Mouse (Mus musculus) CH12.LX (cell line): ENCODE data around the gene Pald1. TPM values are rescaled to one million over a fixed set of nuclear protein-coding genes. Genes with fewer than 3 reads are reported as not detected.
A peak's percentile ranks its signal among the peaks of the same experiment; 100 is the strongest.

ENCODE experiments used
- DNase-seq: peaks from one replicate; pipeline ENCODE4 v3.0.0-alpha.2; 2013; ENCODE audit errors: extremely low read depth
- H3K27ac ChIP-seq: 2 replicates; pipeline ENCODE4 v1.5.1; 2012; ENCODE audit warnings: low read depth, mild to moderate bottlenecking, control low read depth, moderate library complexity; ENCODE audit not compliant: insufficient read depth
- H3K27me3 ChIP-seq: replicated peaks from 2 replicates; pipeline ENCODE3; 2012; ENCODE audit warnings: inconsistent platforms
- H3K36me3 ChIP-seq, 2 experiments: replicated peaks in 1 of 2; 2 replicates each; pipeline versions ENCODE3 to v1.6.1; 2012; ENCODE audit warnings: inconsistent platforms in 1 of 2, low read length in 1 of 2, mild to moderate bottlenecking in 1 of 2, mixed read lengths in 1 of 2, moderate library complexity in 1 of 2; ENCODE audit not compliant: control insufficient read depth in 1 of 2, insufficient read depth in 1 of 2
- H3K4me1 ChIP-seq, 2 experiments: 2 replicates each; pipeline ENCODE4 v1.6.1; 2012; ENCODE audit warnings: inconsistent platforms in 1 of 2, moderate library complexity in 1 of 2; ENCODE audit not compliant: insufficient read depth in 2 of 2, control insufficient read depth in 1 of 2
- H3K4me2 ChIP-seq: 2 replicates; pipeline ENCODE4 v1.6.1; 2012; ENCODE audit warnings: low read depth, mild to moderate bottlenecking, control low read depth; ENCODE audit not compliant: poor library complexity, insufficient read depth, severe bottlenecking
- H3K4me3 ChIP-seq, 3 experiments: fragments of 150-350 bp in 1 of 3; sonication (generic) in 1 of 3; replicated peaks in 1 of 3; 2 replicates each; pipeline versions ENCODE3 to v1.5.1; 2011 to 2012; ENCODE audit warnings: low read depth in 2 of 3, low read length in 2 of 3, mild to moderate bottlenecking in 2 of 3, moderate library complexity in 2 of 3, control low read depth in 1 of 3, improper control_type of control experiment in 1 of 3, inconsistent platforms in 1 of 3, mixed read lengths in 1 of 3; ENCODE audit not compliant: poor library complexity in 1 of 3
- H3K79me2 ChIP-seq: replicated peaks from 2 replicates; pipeline ENCODE4 v1.6.1; 2012; ENCODE audit warnings: mild to moderate bottlenecking, moderate library complexity; ENCODE audit not compliant: control insufficient read depth, poor library complexity, insufficient read depth, severe bottlenecking; ENCODE audit errors: extremely low read depth
- H3K9ac ChIP-seq: 2 replicates; pipeline ENCODE4 v1.6.1; 2012; ENCODE audit warnings: low read depth, mild to moderate bottlenecking, control low read depth, moderate library complexity; ENCODE audit not compliant: insufficient read depth
- H3K9me3 ChIP-seq: replicated peaks from 2 replicates; pipeline ENCODE3; 2012; ENCODE audit warnings: low read length, inconsistent platforms, mixed read lengths
- BHLHE40 ChIP-seq: IDR thresholded peaks from 2 replicates; pipeline ENCODE4 v1.6.1; 2011; ENCODE audit warnings: mild to moderate bottlenecking, low read depth, low read length, improper control_type of control experiment
- CHD2 ChIP-seq: IDR thresholded peaks from 2 replicates; pipeline ENCODE4 v1.6.1; 2011; ENCODE audit warnings: low read length, improper control_type of control experiment
- E2F4 ChIP-seq: IDR thresholded peaks from 2 replicates; pipeline ENCODE4 v1.6.1; 2011; ENCODE audit warnings: low read depth, low read length, improper control_type of control experiment; ENCODE audit not compliant: insufficient replicate concordance
- EP300 ChIP-seq: IDR thresholded peaks from 2 replicates; pipeline ENCODE4 v1.6.1; 2011; ENCODE audit warnings: low read length, improper control_type of control experiment
- ETS1 ChIP-seq: conservative IDR thresholded peaks from 2 replicates; pipeline ENCODE4 v1.6.1; 2012; ENCODE audit warnings: low read depth, mild to moderate bottlenecking, inconsistent platforms, low read length, improper control_type of control experiment, moderate library complexity
- GABPA ChIP-seq: IDR thresholded peaks from 2 replicates; pipeline ENCODE4 v1.6.1; 2012; ENCODE audit warnings: low read depth, low read length, improper control_type of control experiment, inconsistent platforms; ENCODE audit not compliant: insufficient replicate concordance
- HCFC1 ChIP-seq: IDR thresholded peaks from 2 replicates; pipeline ENCODE4 v1.6.1; 2012; ENCODE audit warnings: low read depth, mild to moderate bottlenecking, inconsistent platforms, low read length, improper control_type of control experiment
- JUN ChIP-seq: IDR thresholded peaks from 2 replicates; pipeline ENCODE4 v1.6.1; 2011; ENCODE audit warnings: low read depth, mild to moderate bottlenecking, low read length, improper control_type of control experiment, moderate library complexity; ENCODE audit not compliant: insufficient read depth
- JUND ChIP-seq: conservative IDR thresholded peaks from 2 replicates; pipeline ENCODE4 v1.6.1; 2011; ENCODE audit warnings: low read depth, low read length, improper control_type of control experiment
- KAT2A ChIP-seq: IDR thresholded peaks from 2 replicates; pipeline ENCODE4 v1.6.1; 2012; ENCODE audit warnings: low read length, improper control_type of control experiment, inconsistent platforms; ENCODE audit not compliant: insufficient replicate concordance
- MAFK ChIP-seq: IDR thresholded peaks from 2 replicates; pipeline ENCODE4 v1.6.1; 2011; ENCODE audit warnings: low read length, improper control_type of control experiment; ENCODE audit not compliant: insufficient replicate concordance
- MEF2A ChIP-seq: IDR thresholded peaks from 2 replicates; pipeline ENCODE4 v1.6.1; 2014; ENCODE audit warnings: low read depth, mild to moderate bottlenecking, inconsistent platforms, low read length, improper control_type of control experiment, borderline replicate concordance
- MYC ChIP-seq: IDR thresholded peaks from 2 replicates; pipeline ENCODE4 v1.6.1; 2011; ENCODE audit warnings: low read depth, mild to moderate bottlenecking, improper control_type of control experiment, low read length
- NELFE ChIP-seq: IDR thresholded peaks from 2 replicates; pipeline ENCODE4 v1.6.1; 2011; ENCODE audit warnings: low read depth, low read length, improper control_type of control experiment
- NRF1 ChIP-seq: IDR thresholded peaks from 2 replicates; pipeline ENCODE4 v1.6.1; 2014; ENCODE audit warnings: low read depth, mild to moderate bottlenecking, inconsistent platforms, low read length, improper control_type of control experiment, moderate library complexity
- PAX5 ChIP-seq: IDR thresholded peaks from 2 replicates; pipeline ENCODE4 v1.6.1; 2012; ENCODE audit warnings: low read length, inconsistent platforms, mixed read lengths
- POLR2A ChIP-seq: IDR thresholded peaks from 2 replicates; pipeline ENCODE4 v1.6.1; 2011; ENCODE audit warnings: low read depth, mild to moderate bottlenecking, improper control_type of control experiment, low read length
- POLR2AphosphoS2 ChIP-seq: IDR thresholded peaks from 2 replicates; pipeline ENCODE4 v1.6.1; 2011; ENCODE audit warnings: low read depth, low read length, improper control_type of control experiment
- RCOR1 ChIP-seq: conservative IDR thresholded peaks from 2 replicates; pipeline ENCODE4 v1.6.1; 2012; ENCODE audit warnings: low read depth, mild to moderate bottlenecking, inconsistent platforms, low read length, improper control_type of control experiment
- SIN3A ChIP-seq: IDR thresholded peaks from 2 replicates; pipeline ENCODE4 v1.6.1; 2012; ENCODE audit warnings: low read length, improper control_type of control experiment, inconsistent platforms
- TCF12 ChIP-seq: IDR thresholded peaks from 2 replicates; pipeline ENCODE4 v1.6.1; 2014; ENCODE audit warnings: low read depth, mild to moderate bottlenecking, inconsistent platforms, low read length, improper control_type of control experiment
- UBTF ChIP-seq: IDR thresholded peaks from 2 replicates; pipeline ENCODE4 v1.6.1; 2012; ENCODE audit warnings: low read depth, mild to moderate bottlenecking, inconsistent platforms, low read length, improper control_type of control experiment, moderate library complexity
- USF1 ChIP-seq: IDR thresholded peaks from 2 replicates; pipeline ENCODE4 v1.6.1; 2014; ENCODE audit warnings: low read depth, mild to moderate bottlenecking, inconsistent platforms, low read length, improper control_type of control experiment
- USF2 ChIP-seq: conservative IDR thresholded peaks from 2 replicates; pipeline ENCODE4 v1.6.1; 2011; ENCODE audit warnings: low read depth, low read length, improper control_type of control experiment
- ZC3H11A ChIP-seq: IDR thresholded peaks from 2 replicates; pipeline ENCODE4 v1.6.1; 2012; ENCODE audit warnings: low read depth, mild to moderate bottlenecking, inconsistent platforms, low read length, improper control_type of control experiment
- dilution Hi-C: fragments of 300-500 bp; cut with MboI; formaldehyde crosslinking; loops from 2 replicates; pipeline ENCODE4 v1.14.3; 2020; ENCODE audit warnings: low sequenced_read_pairs; ENCODE audit not compliant: extremely low pct_unique_long_range_greater_than_20kb, extremely low pct_ligation_motif_present
- in situ Hi-C: fragments of 300-500 bp; cut with MboI; formaldehyde crosslinking; loops from 3 replicates; pipeline ENCODE4 v1.14.3; 2019; ENCODE audit warnings: low sequenced_read_pairs, low pct_ligation_motif_present, low pct_unique_long_range_greater_than_20kb, mixed read lengths
- polyA plus RNA-seq: library from polyadenylated mRNA; unstranded; fragments of >175 nt; gene quantifications from 2 replicates; pipeline ENCODE4 v1.2.1, GENCODE M21; 2012; ENCODE audit warnings: low read depth; ENCODE audit not compliant: insufficient read length
- total RNA-seq, 2 experiments: library from RNA; depleted of rRNA; stranded (reverse); fragments of 300-350 nt in 1 of 2; fragments of >200 nt in 1 of 2; gene quantifications; 2 replicates each; pipeline ENCODE4 v1.2.3; 2012 to 2014

Gene Pald1
- total and polyA plus RNA-seq, 3 experiments = 1.5 to 2.0 (median 1.5) TPM

DNA sequence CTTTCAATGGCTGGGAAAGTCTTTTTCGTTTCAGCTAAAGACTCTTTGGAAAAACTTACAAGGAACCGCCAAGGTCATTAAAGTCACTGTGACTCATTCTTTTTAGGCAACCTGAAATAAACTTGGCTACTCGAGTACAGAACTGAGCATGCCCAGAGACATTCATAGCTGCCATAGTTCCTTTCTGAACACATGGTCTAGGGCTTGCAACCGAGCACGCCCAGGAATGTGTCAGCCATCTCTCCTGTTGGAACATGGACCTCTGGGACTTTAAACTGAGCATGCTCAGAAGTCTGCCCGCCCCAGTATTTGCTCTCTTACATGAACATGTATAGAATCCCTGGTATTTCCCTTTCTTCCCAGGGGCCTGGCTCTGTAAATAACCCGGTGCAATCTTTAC lies 97.1 kb downstream of the Pald1 start:
- DNase-seq = no peak
- Histone ChIP-seq H3K27ac (no peak overlapping the region), H3K4me1 (peaks cover 5 to 10% of the 10 kb centered on the region in 2 experiments), H3K4me2 (no peak overlapping the region), H3K36me3 (no peaks in the 10 kb centered on the region), H3K9me3 (no peaks in the 10 kb centered on the region), H3K27me3 (no peaks in the 10 kb centered on the region), H3K4me3 (no peak overlapping the region), H3K9ac (no peak overlapping the region), H3K79me2 (no peaks in the 10 kb centered on the region)
- TF ChIP-seq NELFE = no peak
- TF ChIP-seq NRF1 = peak; percentile 69
- in situ Hi-C loops = no loop called here
- dilution Hi-C loops = no loop called here

DNA sequence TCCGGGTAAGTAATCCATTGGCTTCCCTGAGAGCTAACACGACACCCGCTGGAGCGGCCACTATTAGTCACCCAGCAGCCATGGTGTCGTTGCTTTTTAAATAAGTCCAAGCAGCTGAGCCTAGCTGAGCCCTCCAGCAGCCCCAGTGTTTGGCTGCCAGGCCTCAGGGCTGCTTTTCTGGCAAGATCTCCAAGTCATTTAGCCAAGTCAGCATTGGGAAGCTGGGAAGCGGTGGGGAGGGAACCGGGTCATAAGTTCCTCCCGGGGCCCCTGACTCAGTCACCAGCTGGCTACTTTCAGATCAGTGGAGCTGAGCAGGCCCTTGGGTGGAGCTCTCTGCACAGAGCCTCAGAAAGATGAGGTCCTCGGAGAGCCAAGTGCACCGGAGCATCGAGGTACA lies 98.1 kb downstream of the Pald1 start:
- Histone ChIP-seq H3K79me2 (no peaks in the 10 kb centered on the region), H3K4me2 (no peak overlapping the region), H3K4me3 (no peak overlapping the region), H3K36me3 (no peaks in the 10 kb centered on the region), H3K27ac (no peak overlapping the region), H3K4me1 (peaks cover 9 to 10% of the 10 kb centered on the region in 2 experiments), H3K27me3 (no peaks in the 10 kb centered on the region), H3K9ac (no peak overlapping the region), H3K9me3 (no peaks in the 10 kb centered on the region)
- DNase-seq = no peak
- TF ChIP-seq PAX5 = no peak
- TF ChIP-seq HCFC1 = no peak
- TF ChIP-seq RCOR1 = no peak
- TF ChIP-seq CHD2 = no peak
- no peak for TF ChIP-seq E2F4
- TF ChIP-seq MEF2A = no peak
- no peak for TF ChIP-seq GABPA
- TF ChIP-seq USF2 = no peak
- no peak for TF ChIP-seq SIN3A
- no peak for TF ChIP-seq USF1
- TF ChIP-seq ETS1 = no peak
- TF ChIP-seq POLR2A = no peak
- in situ Hi-C loops = no loop called here
- dilution Hi-C loops = no loop called here

DNA sequence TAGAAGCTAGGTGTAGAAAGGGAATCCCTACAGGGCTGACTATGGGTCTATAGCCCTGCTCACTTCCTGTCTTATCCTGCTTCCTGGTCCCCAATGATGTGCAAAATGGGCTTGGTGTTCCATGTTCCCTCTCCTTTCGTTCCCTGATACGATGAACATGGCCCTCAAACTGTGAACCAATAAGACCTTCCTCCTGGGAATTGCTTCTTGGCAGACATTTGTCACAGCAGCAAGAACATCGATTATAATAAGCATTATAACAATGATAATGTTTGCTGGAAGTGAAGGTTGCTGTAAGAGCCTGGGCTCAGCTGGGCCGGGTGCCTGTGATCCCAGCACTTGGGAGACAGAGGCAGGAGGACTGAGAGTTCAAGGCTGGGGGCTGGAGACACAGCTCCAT lies 99.0 kb downstream of the Pald1 start:
- H3K79me2 ChIP-seq = no peaks in the 10 kb centered on the region
- H3K36me3 ChIP-seq = no peaks in the 10 kb centered on the region
- dilution Hi-C loops (no loop called here), in situ Hi-C loops (no loop called here)
- no peak for DNase-seq
- H3K4me3 ChIP-seq = no peak overlapping the region
- H3K9ac ChIP-seq = no peak overlapping the region
- no peaks in the 10 kb centered on the region for H3K9me3 ChIP-seq
- no peak for TF ChIP-seq MEF2A
- no peak for TF ChIP-seq EP300
- TF ChIP-seq BHLHE40 = no peak
- TF ChIP-seq UBTF = no peak
- TF ChIP-seq MYC = no peak
- no peak for TF ChIP-seq JUND
- TF ChIP-seq USF1 = no peak
- no peak for TF ChIP-seq MAFK
- no peak for TF ChIP-seq TCF12
- TF ChIP-seq CHD2 = no peak
- no peak for TF ChIP-seq JUN
- no peak for TF ChIP-seq NELFE
- no peak for TF ChIP-seq RCOR1
- TF ChIP-seq POLR2AphosphoS2 = no peak
- TF ChIP-seq ZC3H11A = no peak
- TF ChIP-seq NRF1 = no peak
- no peak for TF ChIP-seq KAT2A
- H3K4me1 ChIP-seq = peaks cover 9 to 13% of the 10 kb centered on the region in 2 experiments
- H3K27me3 ChIP-seq = no peaks in the 10 kb centered on the region
- no peak overlapping the region for H3K4me2 ChIP-seq
- H3K27ac ChIP-seq = no peak overlapping the region
